Mouse (Mus musculus) forebrain, embryonic 13.5 days (tissue): ENCODE results near the gene Ap2a1. TPM values are rescaled to one million over a fixed set of nuclear protein-coding genes. Genes with fewer than 3 reads are reported as not detected.
A peak's percentile ranks its signal among the peaks of the same experiment; 100 is the strongest.

Source experiments
- ATAC-seq: fragments of 200-750 bp; cut with Nextera tagmentation; 2 replicates; pipeline ENCODE4 v1.8.0; 2017
- H3K27ac ChIP-seq: fragments of 300-500 bp; sonication (generic); 2 replicates; pipeline ENCODE4 v1.5.1; 2015; ENCODE audit warnings: inconsistent platforms, mild to moderate bottlenecking, moderate library complexity
- H3K27me3 ChIP-seq: fragments of 300-500 bp; sonication (generic); 2 replicates; pipeline ENCODE4 v1.6.1; 2015; ENCODE audit warnings: mild to moderate bottlenecking, inconsistent platforms
- H3K36me3 ChIP-seq: fragments of 300-500 bp; sonication (generic); 2 replicates; pipeline ENCODE4 v1.6.1; 2015; ENCODE audit warnings: mild to moderate bottlenecking, inconsistent platforms; ENCODE audit not compliant: poor library complexity, severe bottlenecking
- H3K4me1 ChIP-seq: fragments of 300-500 bp; sonication (generic); 2 replicates; pipeline ENCODE4 v1.6.1; 2015; ENCODE audit warnings: inconsistent platforms
- H3K4me2 ChIP-seq: fragments of 300-500 bp; sonication (generic); 2 replicates; pipeline ENCODE4 v1.6.1; 2015; ENCODE audit warnings: inconsistent platforms, mild to moderate bottlenecking, moderate library complexity
- H3K4me3 ChIP-seq: fragments of 300-500 bp; sonication (generic); 2 replicates; pipeline ENCODE4 v1.5.1; 2015; ENCODE audit warnings: mild to moderate bottlenecking, inconsistent platforms
- H3K9ac ChIP-seq: fragments of 300-500 bp; sonication (generic); 2 replicates; pipeline ENCODE4 v1.6.1; 2015; ENCODE audit warnings: mild to moderate bottlenecking, inconsistent platforms
- H3K9me3 ChIP-seq: fragments of 300-500 bp; sonication (generic); replicated peaks from 2 replicates; pipeline ENCODE4 v1.6.1; 2016; ENCODE audit warnings: inconsistent platforms
- WGBS: fragments of 180-500 bp; shearing (Covaris S2); methylation state at CpG from one replicate; pipeline ENCODE4 v1.1.7; 2015; 5-methylcytosine and 5-hydroxymethylcytosine counted together
- polyA plus RNA-seq: library from polyadenylated mRNA; unstranded; fragments of >200 nt; fragmentation: Nextera tagmentation; extraction: Ambion mirVana; gene quantifications from 2 replicates; pipeline ENCODE4 v1.2.1, GENCODE M21; 2015

The Ap2a1 gene
- polyA plus RNA-seq, 1 experiment from 2014 or later = 81.7 TPM

DNA sequence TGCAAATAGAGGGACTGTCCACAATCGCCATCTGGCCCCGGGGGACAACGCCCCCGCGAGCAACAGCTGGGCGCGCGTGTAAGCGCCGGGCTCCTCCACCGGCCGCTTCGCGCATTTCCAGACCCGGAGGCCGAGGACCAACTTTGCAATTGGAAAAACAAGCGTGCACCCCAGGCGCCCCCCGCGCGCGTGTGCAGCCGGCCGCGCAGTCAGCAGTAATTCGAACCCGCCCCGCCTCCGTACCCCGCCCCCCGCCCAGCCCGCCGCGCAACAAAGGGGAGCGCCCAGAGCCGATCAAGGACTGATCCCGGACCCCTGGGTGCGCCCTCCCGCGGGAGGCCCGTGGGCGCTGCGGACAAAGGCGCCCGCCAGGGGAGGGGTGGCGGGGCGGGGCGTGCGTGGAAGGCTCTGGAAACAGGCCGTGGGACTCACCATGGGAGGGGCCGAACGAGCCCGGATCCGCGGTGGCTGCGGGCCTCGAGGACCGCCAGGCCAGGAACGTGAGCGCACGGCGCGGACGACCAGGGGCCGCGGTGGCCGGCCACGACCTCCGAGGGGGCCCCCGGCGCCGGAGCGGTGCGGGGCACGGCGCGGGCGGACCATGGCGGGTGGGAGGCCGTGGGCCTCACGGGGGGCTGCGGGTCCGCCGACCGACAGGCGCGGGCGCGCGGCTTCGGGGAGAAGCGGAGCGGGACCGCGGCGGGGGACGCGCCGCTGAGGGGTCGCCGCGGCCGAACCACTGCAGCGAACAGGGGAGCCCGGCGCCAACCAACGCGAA lies 60.2 kb downstream of the Ap2a1 start:
- Histone ChIP-seq H3K4me1 (peaks cover 56% of the 10 kb centered on the region), H3K4me2 (peak overlapping the region; percentile 94), H3K36me3 (peaks cover 29% of the 10 kb centered on the region), H3K9me3 (no peaks in the 10 kb centered on the region), H3K4me3 (peak overlapping the region; percentile 95), H3K9ac (peak overlapping the region; percentile 100), H3K27me3 (no peaks in the 10 kb centered on the region), H3K27ac (peak overlapping the region; percentile 100)
- ATAC-seq = peak; percentile 28
- under 1% methylated on average over 92 of the region's 108 CpGs for WGBS

DNA sequence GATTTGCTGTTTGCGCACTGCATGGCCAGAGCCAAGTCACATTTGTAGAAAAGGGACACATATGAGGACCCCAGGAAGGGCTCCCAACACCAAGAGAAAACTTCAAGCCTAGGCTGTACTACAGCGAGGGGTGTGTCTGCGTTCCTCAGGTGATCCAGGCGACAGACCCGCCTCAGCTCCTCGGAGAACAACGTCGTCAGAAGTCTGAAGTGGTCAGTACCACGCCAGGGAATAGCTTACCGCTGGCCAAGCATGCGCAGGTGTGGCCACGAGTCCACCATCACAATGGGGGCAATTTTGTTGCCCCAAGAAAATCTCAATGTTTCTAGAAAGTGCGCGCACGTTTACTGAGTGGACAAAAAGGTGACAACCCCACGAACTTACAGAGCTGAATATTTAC lies 60.8 kb downstream of the Ap2a1 start:
- Histone ChIP-seq H3K4me1 (peaks cover 59% of the 10 kb centered on the region), H3K9ac (peak overlapping the region; percentile 100), H3K27me3 (no peaks in the 10 kb centered on the region), H3K4me2 (peak overlapping the region; percentile 94), H3K36me3 (peaks cover 36% of the 10 kb centered on the region), H3K9me3 (no peaks in the 10 kb centered on the region), H3K27ac (peak overlapping the region; percentile 100), H3K4me3 (peak overlapping the region; percentile 95)
- no peak for ATAC-seq
- 4% methylated on average over 16 of the region's 16 CpGs for WGBS

DNA sequence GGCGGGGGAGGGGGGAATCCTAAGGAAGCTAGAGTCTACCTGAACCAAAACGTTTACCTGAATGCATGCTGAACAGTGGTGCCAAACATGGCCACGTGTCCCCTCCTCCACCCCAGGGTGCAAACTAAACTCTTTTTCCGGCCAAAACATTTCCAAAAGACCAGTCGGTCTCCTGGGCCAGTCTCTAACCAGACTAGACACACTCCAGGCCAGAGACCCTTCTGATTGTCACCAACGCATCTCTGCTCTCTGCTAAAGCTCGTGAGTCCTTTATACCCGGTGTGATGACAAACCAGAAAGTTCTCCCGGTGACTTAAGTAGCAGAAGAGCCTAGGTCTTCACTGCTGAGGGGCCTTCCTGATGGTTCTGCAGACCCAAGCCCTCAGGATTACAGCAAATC lies 61.5 kb downstream of the Ap2a1 start:
- 44% methylated on average over 9 of the region's 9 CpGs for WGBS
- no peak for ATAC-seq
- peaks cover 42% of the 10 kb centered on the region for H3K36me3 ChIP-seq
- peak overlapping the region; percentile 95 for H3K4me3 ChIP-seq
- peak overlapping the region; percentile 94 for H3K4me2 ChIP-seq
- H3K9me3 ChIP-seq = no peaks in the 10 kb centered on the region
- peak overlapping the region; percentile 10; the same call in 1 of the 2 replicates for H3K27ac ChIP-seq
- H3K4me1 ChIP-seq = peaks cover 59% of the 10 kb centered on the region
- peak overlapping the region; percentile 100 for H3K9ac ChIP-seq
- no peaks in the 10 kb centered on the region for H3K27me3 ChIP-seq

DNA sequence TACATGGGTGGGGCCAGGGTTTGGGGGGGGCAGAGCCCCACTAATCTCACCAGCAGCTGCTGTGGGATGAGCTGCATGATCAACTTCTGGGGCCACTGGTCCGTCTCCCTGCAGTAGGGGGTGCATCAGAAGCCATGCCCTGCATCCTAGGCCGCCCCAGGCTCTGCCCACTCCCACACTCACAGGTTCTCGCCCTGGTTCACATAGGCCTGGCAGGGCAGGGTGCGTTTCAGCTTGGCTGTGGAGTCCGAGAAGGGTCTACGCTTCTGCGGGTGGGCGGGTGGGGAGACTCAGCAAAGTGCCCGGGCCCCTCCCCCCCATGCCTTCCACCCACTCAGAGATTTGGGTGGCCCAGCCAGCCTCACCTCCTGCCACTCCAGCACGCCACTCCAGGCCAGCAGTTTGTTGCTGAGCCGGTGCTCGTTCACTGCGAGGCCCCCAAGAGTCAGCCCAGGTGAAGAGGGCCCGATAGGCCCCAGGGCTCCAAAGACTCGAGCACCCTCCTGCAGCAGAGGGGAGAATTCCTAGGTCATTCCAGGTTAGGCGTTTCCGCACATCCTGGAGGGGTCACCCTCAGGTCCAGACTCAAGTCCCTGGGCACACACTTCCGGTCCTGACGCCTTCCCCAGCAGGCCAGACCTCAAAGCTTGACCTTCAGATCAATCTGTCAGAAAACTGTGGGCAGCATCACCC lies 62.1 kb downstream of the Ap2a1 start:
- H3K4me2 ChIP-seq = peak overlapping the region; percentile 94
- H3K36me3 ChIP-seq = peaks cover 49% of the 10 kb centered on the region
- WGBS = 82% methylated on average over 18 of the region's 19 CpGs
- no peak for ATAC-seq
- H3K27me3 ChIP-seq = no peaks in the 10 kb centered on the region
- H3K4me3 ChIP-seq = peak overlapping the region; percentile 95
- peak overlapping the region; percentile 100 for H3K9ac ChIP-seq
- H3K9me3 ChIP-seq = no peaks in the 10 kb centered on the region
- H3K4me1 ChIP-seq = peaks cover 59% of the 10 kb centered on the region
- H3K27ac ChIP-seq = peak overlapping the region; percentile 31; the same call in 1 of the 2 replicates

DNA sequence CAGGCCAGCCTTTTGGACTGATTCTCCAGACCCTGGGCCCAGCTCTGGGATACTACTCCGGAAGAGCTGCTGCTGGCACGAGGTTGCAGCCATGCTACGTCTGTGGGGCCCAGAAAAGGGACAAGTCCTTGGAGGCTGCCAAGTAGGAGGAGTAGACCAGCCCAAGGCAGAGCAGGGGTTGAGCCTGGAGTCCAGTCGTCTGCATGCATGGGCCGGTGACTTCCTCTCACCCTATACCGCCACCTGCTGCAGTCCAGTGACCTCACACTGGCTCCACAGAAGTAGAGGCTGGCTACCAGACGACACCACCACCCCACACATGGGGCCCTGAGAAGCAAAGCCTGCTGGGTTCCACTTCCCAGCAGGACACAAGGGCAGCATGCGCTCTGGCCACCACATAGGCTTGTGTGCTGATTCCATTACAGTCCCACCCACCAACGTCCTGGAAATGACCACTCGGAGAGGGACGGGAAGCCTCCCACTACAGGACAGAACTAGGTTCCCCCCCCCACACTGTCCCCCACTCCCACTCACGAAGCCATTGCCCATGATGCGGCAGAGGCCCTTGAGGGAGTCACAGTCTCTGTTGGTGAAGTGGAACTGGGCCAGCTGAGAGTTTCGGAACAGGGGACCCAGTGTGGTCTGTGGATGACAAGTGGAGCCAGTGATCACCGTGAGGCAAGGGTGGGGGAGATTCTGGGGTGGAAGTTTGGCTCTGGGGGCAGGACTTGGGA lies 62.9 kb downstream of the Ap2a1 start:
- H3K9ac ChIP-seq = peak overlapping the region; percentile 51
- H3K9me3 ChIP-seq = no peaks in the 10 kb centered on the region
- peak overlapping the region; percentile 95 for H3K4me3 ChIP-seq
- WGBS = 59% methylated on average over 15 of the region's 15 CpGs
- H3K36me3 ChIP-seq = peaks cover 56% of the 10 kb centered on the region
- peak overlapping the region; percentile 31 for H3K27ac ChIP-seq
- H3K27me3 ChIP-seq = no peaks in the 10 kb centered on the region
- no peak for ATAC-seq
- H3K4me1 ChIP-seq = peaks cover 59% of the 10 kb centered on the region
- peak overlapping the region; percentile 94 for H3K4me2 ChIP-seq

DNA sequence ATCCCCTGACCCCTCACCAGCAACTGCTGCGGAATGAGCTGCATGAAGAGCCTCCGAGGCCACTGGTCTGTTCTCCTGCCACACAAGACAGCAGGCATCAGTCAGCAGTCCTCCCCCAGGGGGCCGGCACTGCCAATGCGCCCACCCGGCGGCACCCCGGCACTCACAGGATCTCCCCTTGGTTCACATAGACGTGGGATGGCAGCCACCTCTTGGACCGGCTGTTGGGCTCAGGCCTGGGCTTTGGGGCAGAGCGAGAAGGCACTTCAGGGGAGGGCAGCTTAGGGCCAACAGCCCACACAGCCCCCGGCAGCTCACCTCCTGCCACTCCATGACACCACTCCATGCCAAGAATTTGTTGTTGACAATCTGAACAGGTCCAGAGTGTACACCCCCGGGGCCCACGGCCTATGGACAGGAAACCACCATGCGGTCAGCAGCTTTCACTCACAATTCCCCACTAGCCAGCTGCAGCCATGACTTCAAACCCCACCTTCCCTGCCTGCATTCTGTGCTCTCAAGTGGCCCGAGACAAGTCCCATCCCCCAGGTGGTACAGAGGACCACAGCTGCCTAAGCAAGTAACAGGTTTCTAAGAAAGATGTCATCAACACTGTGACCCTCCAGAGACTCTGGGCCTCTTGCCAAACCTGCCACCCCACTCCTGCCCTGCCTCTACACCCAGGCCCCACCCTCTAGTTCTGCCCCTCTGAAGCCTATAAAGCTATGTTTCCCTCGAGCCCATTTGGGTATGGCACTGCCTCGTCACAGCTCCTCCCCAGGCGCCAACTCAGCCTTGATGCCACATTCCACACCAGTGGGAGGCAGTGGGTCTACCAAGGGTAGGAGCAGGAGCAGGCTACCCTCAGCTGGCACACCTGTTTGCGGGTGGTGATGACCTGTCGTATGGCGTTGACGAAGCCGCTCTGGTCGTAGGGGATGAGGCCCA lies 64.4 kb downstream of the Ap2a1 start:
- ATAC-seq = no peak
- no peaks in the 10 kb centered on the region for H3K9me3 ChIP-seq
- 0 out of 2 replicates have a peak overlapping the region, but pooled peaks have one; percentile 94 for H3K4me2 ChIP-seq
- peak overlapping the region; percentile 32; the same call in 1 of the 2 replicates for H3K27ac ChIP-seq
- H3K4me3 ChIP-seq = 0 out of 2 replicates have a peak overlapping the region, but pooled peaks have one; percentile 0
- peaks cover 63% of the 10 kb centered on the region for H3K36me3 ChIP-seq
- WGBS = 87% methylated on average over 24 of the region's 24 CpGs
- H3K4me1 ChIP-seq = peaks cover 55% of the 10 kb centered on the region
- H3K9ac ChIP-seq = peak overlapping the region; percentile 51; the same call in 1 of the 2 replicates
- no peaks in the 10 kb centered on the region for H3K27me3 ChIP-seq

DNA sequence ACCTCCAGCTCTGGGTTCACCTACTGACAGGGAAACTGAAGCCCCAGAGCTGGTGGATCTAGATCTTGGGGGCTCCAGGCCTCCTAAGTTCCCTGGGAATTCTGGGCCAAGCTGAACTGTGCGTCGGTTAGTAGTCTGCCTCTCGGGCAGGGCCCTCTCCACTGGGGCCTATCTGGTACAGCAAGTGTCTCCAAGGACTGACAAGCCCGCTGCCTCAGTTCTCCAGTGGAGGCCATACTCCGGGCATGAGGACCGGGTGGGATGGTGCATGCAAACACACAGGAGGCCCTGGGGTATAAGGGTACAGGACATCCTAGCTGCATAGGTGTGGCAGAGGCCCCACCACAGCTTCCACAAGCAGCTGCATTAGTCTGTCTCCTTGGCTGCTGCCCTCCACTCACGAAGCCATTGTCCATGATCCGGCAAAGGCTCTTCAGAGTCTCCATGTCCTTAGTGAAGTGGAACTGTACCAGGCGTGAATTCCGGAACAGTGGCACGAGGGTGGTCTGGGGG lies 65.3 kb downstream of the Ap2a1 start:
- no peaks in the 10 kb centered on the region for H3K9me3 ChIP-seq
- H3K4me3 ChIP-seq = no peak overlapping the region
- no peak overlapping the region; the same call in 1 of the 2 replicates for H3K4me2 ChIP-seq
- no peak overlapping the region for H3K27ac ChIP-seq
- no peak for ATAC-seq
- WGBS = 84% methylated on average over 11 of the region's 11 CpGs
- no peaks in the 10 kb centered on the region for H3K27me3 ChIP-seq
- peaks cover 55% of the 10 kb centered on the region for H3K4me1 ChIP-seq
- H3K9ac ChIP-seq = no peak overlapping the region
- H3K36me3 ChIP-seq = peaks cover 69% of the 10 kb centered on the region

DNA sequence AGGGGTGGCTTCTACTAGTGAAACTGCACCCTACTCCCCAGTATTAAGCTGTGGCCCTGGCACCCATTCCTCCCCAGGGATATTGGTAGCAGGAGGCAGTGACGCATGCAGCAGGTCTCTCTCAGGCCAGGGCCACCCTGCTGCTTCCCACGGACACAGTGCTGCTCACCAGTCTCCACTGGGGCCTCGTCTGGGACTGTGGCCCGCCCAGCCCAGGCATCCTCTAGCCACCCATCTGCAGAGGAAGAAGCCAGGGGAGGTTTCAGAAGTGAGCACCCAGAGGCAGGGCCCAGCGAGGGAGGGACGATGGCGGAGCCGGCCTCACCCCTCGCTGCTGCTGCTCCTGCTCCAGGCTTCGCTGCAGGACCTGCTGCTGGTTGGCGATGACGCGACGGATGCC lies 66.1 kb downstream of the Ap2a1 start:
- Histone ChIP-seq H3K4me1 (peaks cover 58% of the 10 kb centered on the region), H3K36me3 (peaks cover 69% of the 10 kb centered on the region), H3K9ac (no peak overlapping the region), H3K27me3 (no peaks in the 10 kb centered on the region), H3K4me2 (no peak overlapping the region), H3K9me3 (no peaks in the 10 kb centered on the region), H3K27ac (no peak overlapping the region), H3K4me3 (0 out of 2 replicates have a peak overlapping the region, but pooled peaks have one; percentile 4)
- WGBS = 91% methylated on average over 14 of the region's 14 CpGs
- ATAC-seq = no peak

DNA sequence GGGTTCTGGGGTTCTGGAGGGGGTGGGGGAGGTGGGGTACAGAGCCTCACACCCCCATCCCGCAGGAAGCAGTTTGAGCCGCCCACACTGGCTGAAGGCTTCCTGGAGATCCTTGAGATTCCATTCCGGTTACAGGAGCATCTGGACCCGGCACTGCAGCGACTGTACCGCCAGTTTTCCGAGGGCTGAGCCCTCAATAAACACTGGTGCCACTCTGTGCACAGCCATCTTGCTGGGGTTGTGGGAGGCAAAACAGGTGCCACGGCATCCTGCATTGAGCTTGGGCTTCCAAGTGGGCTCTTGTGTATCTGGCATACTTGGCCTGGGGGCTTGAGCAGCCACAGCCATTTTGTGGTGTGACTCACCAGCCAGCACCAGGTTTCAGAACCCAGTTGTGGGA lies 66.9 kb downstream of the Ap2a1 start:
- Histone ChIP-seq H3K4me2 (no peak overlapping the region), H3K9me3 (no peaks in the 10 kb centered on the region), H3K36me3 (peaks cover 69% of the 10 kb centered on the region), H3K27ac (no peak overlapping the region), H3K27me3 (no peaks in the 10 kb centered on the region), H3K4me1 (peaks cover 58% of the 10 kb centered on the region), H3K9ac (no peak overlapping the region), H3K4me3 (no peak overlapping the region)
- WGBS = 86% methylated on average over 8 of the region's 8 CpGs
- no peak for ATAC-seq

DNA sequence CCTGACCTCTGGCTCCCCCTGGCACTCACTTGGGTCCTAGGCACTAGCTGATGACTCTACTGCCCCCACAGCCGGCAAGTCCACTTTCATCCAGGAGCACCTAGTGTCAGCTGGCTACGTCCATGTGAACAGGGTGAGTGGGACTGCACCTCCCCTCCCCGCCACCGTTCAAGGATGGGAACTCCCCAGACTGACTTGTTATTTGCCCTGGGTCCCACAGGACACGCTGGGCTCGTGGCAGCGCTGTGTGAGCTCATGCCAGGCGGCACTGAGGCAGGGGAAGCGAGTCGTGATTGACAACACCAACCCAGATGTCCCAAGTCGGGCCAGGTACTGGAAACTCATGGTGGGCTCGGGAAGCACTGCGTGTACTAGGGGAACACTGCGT lies 67.9 kb downstream of the Ap2a1 start:
- Histone ChIP-seq H3K36me3 (peaks cover 63% of the 10 kb centered on the region), H3K9me3 (no peaks in the 10 kb centered on the region), H3K27ac (no peak overlapping the region; the same call in 1 of the 2 replicates), H3K9ac (no peak overlapping the region), H3K27me3 (no peaks in the 10 kb centered on the region), H3K4me1 (peaks cover 52% of the 10 kb centered on the region), H3K4me3 (no peak overlapping the region), H3K4me2 (no peak overlapping the region)
- no peak for ATAC-seq
- WGBS = 80% methylated on average over 14 of the region's 14 CpGs
